Mouse (Mus musculus) cerebellum, adult 2 months (tissue): ENCODE measurements at regions not wholly inside any gene's neighbourhood (a gene's known extent, or its start where the extent isn't known, plus 50 kb on each side); places are given as distances from the start of the nearest gene placed in this dataset.

ENCODE experiments used
- CTCF ChIP-seq: fragments of 200-500 bp; IDR thresholded peaks from 2 replicates; pipeline ENCODE4 v1.5.1; 2011; ENCODE audit warnings: low read depth, mild to moderate bottlenecking, control low read depth, low read length, moderate library complexity, borderline replicate concordance; ENCODE audit not compliant: insufficient read depth
- POLR2A ChIP-seq: fragments of 200-500 bp; IDR thresholded peaks from 2 replicates; pipeline ENCODE4 v1.6.1; 2011; ENCODE audit warnings: low read length, control low read depth, borderline replicate concordance; ENCODE audit not compliant: insufficient read depth

DNA sequence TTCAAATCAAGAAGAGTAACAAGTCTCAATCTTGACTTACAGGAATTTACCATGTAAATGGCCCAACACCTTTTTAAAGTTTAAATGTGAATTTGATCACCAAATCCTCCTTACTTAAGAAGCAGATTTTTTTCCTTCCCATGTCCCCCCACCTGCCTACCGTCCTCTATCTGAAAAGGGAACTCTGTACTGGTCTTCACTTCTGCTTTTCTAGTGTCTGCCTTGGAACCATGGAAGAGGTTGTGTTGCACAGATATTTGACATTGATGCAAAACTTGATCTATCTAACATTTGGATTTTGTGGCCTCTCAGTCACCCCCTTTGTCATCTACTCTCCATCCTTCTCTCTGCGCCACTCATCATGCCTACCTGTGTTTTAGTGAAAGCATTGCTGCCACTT is 143.3 kb upstream of the Adgrl3 start:
- TF ChIP-seq CTCF (no peak), POLR2A (no peak)
